Mouse (Mus musculus) cerebellum, adult 2 months (tissue): Measurements from ENCODE around the gene Srebf1.

Experiments used
- CTCF ChIP-seq: fragments of 200-500 bp; IDR thresholded peaks from 2 replicates; pipeline ENCODE4 v1.5.1; 2011; ENCODE audit warnings: low read depth, mild to moderate bottlenecking, control low read depth, low read length, moderate library complexity, borderline replicate concordance; ENCODE audit not compliant: insufficient read depth
- POLR2A ChIP-seq: fragments of 200-500 bp; IDR thresholded peaks from 2 replicates; pipeline ENCODE4 v1.6.1; 2011; ENCODE audit warnings: low read length, control low read depth, borderline replicate concordance; ENCODE audit not compliant: insufficient read depth

DNA sequence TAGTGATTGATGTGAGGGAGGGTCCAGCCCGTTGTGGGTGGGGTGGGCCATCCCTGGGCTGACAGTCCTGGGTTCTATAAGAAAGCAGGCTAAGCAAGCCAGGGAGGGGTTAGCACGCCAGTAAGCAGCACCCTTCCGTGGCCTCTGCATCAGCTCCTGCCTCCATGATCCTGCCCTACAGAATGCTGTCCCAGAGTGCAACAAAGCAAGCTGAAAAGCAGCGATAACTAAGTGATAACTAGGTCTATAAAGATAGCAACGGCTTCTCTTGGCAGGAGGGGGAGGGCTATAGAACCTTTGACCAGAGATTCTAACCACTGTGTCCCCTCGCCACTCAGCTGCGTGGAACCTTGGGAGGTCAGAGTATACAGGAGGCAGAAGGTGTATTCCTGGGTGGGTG, 4.9 kb downstream of the Srebf1 start:
- TF ChIP-seq CTCF (no peak), POLR2A (no peak)
